Mouse (Mus musculus): ENCODE measurements around the gene Dnajc16.

GRCm38 (mm10) chr4:141790524-141790990 is at the start of gene Dnajc16:
- TF ChIP-seq CTCF (IDR thresholded peaks at IDR 0.05) = peak; percentile 5; the same call in 1 of the 2 replicates
- peak; percentile 73; the same call in 1 of the 2 replicates for TF ChIP-seq EP300 (IDR thresholded peaks at IDR 0.05)
